Mouse (Mus musculus): ENCODE results near the gene Tmem120b. TPM values are rescaled to one million over a fixed set of nuclear protein-coding genes. Genes with fewer than 3 reads are reported as not detected.

The Tmem120b gene
- polyA plus RNA-seq, 1 experiment: 14.4 TPM

- no peak for DNase-seq (ENCODE audit: low spot score)
These were observed 91.2 kb downstream of the Tmem120b start for GRCm38 (mm10) chr5:123159446-123159845.

- DNase-seq (ENCODE audit: low spot score): no peak
These were observed 91.7 kb downstream of the Tmem120b start for GRCm38 (mm10) chr5:123159866-123160265.

GRCm38 (mm10) chr5:123160341-123160740 is 92.1 kb downstream of the Tmem120b start:
- no peak for DNase-seq (ENCODE audit: low spot score)

- no peak for DNase-seq (ENCODE audit: low spot score)
These were observed 94.7 kb downstream of the Tmem120b start for GRCm38 (mm10) chr5:123162942-123163341.

GRCm38 (mm10) chr5:123166437-123166836 is 98.2 kb downstream of the Tmem120b start:
- no peak for DNase-seq (ENCODE audit: low spot score)

Other genes with a start within 250 kb of the Tmem120b start
- 404 and 530 TPM in 2 replicates for gene Anapc5, start 247.1 kb upstream of the Tmem120b start, polyA plus RNA-seq (2012; rRNA removed)
- 22.6 and 26.7 TPM in 2 replicates for gene Rnf34, start 218.4 kb upstream of the Tmem120b start, polyA plus RNA-seq (2012; rRNA removed)
- 20.5 and 28.8 TPM in 2 replicates for gene Kdm2b, start 78.6 kb upstream of the Tmem120b start, polyA plus RNA-seq (2012; rRNA removed)
- 34.2 and 41.7 TPM in 2 replicates for gene Orai1, start 53.3 kb upstream of the Tmem120b start, polyA plus RNA-seq (2012; rRNA removed)
- gene Morn3, start 21.4 kb upstream of the Tmem120b start, polyA plus RNA-seq (2012; rRNA removed): not detected in 2 replicates
- gene Rhof, start 64.3 kb downstream of the Tmem120b start, polyA plus RNA-seq (2012; rRNA removed): 1.6 and 1.8 TPM in 2 replicates
- gene Setd1b, start 73.8 kb downstream of the Tmem120b start, polyA plus RNA-seq (2012; rRNA removed): 3.1 and 10.4 TPM in 2 replicates
- gene Psmd9, start 101.0 kb downstream of the Tmem120b start, polyA plus RNA-seq (2012; rRNA removed): 24.8 and 26.7 TPM in 2 replicates
- 0.27 and 0.45 TPM in 2 replicates for gene Hpd, start 114.3 kb downstream of the Tmem120b start, polyA plus RNA-seq (2012; rRNA removed)
- 4.1 and 4.8 TPM in 2 replicates for gene Wdr66, start 183.7 kb downstream of the Tmem120b start, polyA plus RNA-seq (2012; rRNA removed)

Data from urinary bladder, adult 2 months (tissue).